Mouse (Mus musculus): ENCODE measurements around the gene Elavl2. TPM values are rescaled to one million over a fixed set of nuclear protein-coding genes. Genes with fewer than 3 reads are reported as not detected.

Gene Elavl2
- polyA plus RNA-seq (2016; fragmentation: Nextera tagmentation; extraction: Ambion mirVana), result 16.9 and 22.3 TPM in 2 replicates

DNA sequence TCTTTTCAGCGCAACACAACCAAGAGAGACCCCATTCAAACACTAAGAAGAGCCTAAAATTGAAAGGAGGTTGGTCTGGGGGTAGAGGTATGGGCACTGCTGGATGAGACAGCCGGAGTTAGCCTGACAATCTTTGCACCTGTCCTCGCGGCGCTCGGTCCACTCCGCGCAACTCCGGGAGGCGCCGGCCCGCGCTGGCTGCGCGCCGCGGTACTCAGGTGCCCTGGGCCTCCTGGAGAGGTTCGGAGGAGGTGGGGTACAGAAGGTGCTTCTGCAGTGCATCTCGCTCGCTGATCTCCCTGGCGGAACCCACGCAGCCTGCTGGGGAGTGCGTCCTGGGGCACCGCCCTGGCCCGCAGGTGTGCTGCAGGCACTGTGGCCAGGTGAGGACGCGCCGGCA, at the start of gene Elavl2:
Elavl2 (minus strand) TSS at position 363 of the 400 bp plus-strand sequence.
- Histone ChIP-seq H3K36me3 (replicated peaks) (no peaks in the 10 kb centered on the region), H3K4me3 (peak within 1 kb of the TSS; percentile 56), H3K27ac (replicated peaks) (no peak within 1 kb of the TSS), H3K4me1 (peaks cover 12% of the 10 kb centered on the region), H3K27me3 (replicated peaks; ENCODE audit: low read depth, poor library complexity, severe bottlenecking) (peaks cover 44% of the 10 kb centered on the region), H3K9me3 (no peaks in the 10 kb centered on the region)
- peak; percentile 19 for DNase-seq (ENCODE audit: low spot score)
- WGBS, result 1% methylated on average over 28 of the region's 28 CpGs

DNA sequence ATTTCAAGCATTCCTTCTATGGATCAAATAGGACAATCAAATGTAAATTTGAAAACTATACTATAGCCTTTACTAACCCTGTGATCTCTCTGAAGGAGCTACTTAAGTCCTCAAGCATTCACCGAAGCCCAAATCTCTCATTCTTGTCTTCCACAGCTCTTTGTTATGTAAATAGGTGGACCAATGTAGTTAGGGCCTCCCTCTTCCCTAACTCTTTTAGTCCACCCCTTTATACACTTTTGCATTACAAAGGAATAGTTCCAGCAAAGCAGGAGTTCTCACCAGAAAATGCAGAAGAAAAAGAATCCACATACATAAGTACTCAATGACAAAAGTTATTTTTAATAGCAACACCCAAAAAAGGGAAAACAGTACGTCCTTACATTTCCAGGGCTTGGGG, 47.3 kb upstream of the Elavl2 start:
- 40% methylated on average over 2 of the region's 2 CpGs for WGBS
- DNase-seq (ENCODE audit: low spot score), result no peak
- Histone ChIP-seq H3K27ac (replicated peaks) (no peak overlapping the region), H3K36me3 (replicated peaks) (no peaks in the 10 kb centered on the region), H3K4me1 (no peaks in the 10 kb centered on the region), H3K27me3 (replicated peaks; ENCODE audit: low read depth, poor library complexity, severe bottlenecking) (no peaks in the 10 kb centered on the region), H3K9me3 (no peaks in the 10 kb centered on the region), H3K4me3 (no peak overlapping the region)

DNA sequence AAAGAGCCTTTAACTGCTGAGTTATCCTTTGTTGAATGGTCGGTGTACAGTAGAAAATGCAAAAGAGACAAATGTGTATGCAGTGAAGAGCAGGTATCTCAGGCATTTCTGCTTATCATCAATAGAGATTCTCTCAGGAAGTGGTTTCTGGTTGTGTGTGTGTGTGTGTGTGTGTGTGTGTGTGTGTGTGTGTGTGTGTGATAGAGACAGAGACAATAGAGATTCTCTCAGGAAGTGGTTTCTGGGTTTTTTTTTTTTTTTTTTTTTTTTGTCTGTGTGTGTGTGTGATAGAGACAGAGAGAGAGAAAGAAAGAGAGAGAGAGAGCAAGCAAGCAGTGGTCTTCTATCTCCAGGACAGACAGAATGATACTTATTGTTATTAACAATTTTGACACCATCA, 15.0 kb upstream of the Elavl2 start:
- H3K4me3 ChIP-seq, result no peak overlapping the region
- DNase-seq (ENCODE audit: low spot score), result no peak
- WGBS, result 78% methylated on average over 1 of the region's 1 CpGs
- no peaks in the 10 kb centered on the region for H3K4me1 ChIP-seq
- no peak overlapping the region for H3K27ac ChIP-seq (replicated peaks)
- no peaks in the 10 kb centered on the region for H3K9me3 ChIP-seq
- no peaks in the 10 kb centered on the region for H3K27me3 ChIP-seq (replicated peaks; ENCODE audit: low read depth, poor library complexity, severe bottlenecking)
- H3K36me3 ChIP-seq (replicated peaks), result no peaks in the 10 kb centered on the region

DNA sequence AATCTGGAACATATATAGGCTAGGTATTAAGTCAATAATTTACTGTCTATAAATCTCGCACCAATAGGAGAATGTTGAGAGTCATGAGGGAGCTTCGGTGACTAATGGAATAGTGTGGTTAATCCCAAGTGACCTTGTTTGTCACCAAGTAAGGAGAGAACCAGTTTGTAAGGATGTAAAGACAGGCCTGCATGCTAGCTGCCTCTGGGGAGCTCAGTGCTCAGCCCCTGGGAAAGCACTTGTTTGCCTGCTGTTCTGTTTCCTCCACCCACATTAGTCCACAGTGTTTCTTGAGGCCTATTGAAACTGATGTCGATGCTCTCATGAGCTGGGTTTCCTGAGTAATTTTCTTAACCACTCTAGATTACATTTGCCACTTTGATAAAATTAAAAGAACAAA, 4.5 kb upstream of the Elavl2 start:
- H3K4me1 ChIP-seq, result peaks cover 4% of the 10 kb centered on the region
- peaks cover 24% of the 10 kb centered on the region for H3K27me3 ChIP-seq (replicated peaks; ENCODE audit: low read depth, poor library complexity, severe bottlenecking)
- H3K4me3 ChIP-seq, result no peak overlapping the region
- H3K27ac ChIP-seq (replicated peaks), result no peak overlapping the region
- no peaks in the 10 kb centered on the region for H3K9me3 ChIP-seq
- no peaks in the 10 kb centered on the region for H3K36me3 ChIP-seq (replicated peaks)
- no peak for DNase-seq (ENCODE audit: low spot score)
- WGBS, result 81% methylated on average over 3 of the region's 3 CpGs

DNA sequence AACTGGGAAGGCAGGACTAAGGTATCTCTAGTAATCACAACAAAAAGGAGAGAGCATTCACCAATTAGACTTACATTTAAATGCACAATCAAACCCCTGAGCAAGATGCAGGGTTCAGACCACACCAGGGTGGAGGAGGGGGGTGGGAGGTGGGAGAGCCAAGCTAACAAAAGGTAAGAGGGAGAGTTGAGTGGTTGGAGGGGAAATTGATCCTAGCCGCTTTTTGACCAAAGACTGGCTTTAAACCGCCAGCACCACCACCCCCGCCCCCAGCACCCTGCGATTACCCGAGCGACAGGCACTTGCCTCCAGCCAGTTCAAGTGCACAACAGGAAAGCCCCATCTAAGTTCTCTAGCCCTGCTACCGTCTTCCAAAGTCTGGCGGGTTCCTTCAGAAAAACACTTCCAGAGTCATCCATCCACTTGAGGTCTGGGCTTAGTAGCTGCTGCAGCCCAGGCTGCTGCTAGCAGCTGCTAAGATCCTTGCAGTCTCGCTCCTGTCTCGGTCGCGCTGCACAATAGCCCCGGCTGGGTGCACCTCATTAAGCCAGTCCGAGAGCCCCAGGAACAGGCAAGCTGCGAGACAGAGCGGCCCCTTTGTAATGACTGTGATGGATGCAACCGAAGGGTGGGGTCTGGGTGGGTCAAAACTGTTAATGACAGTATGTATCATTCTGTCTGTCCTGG, 932 bp downstream of the Elavl2 start:
- DNase-seq (ENCODE audit: low spot score), result peak; percentile 65
- Histone ChIP-seq H3K4me1 (peaks cover 12% of the 10 kb centered on the region), H3K27ac (replicated peaks) (no peak overlapping the region), H3K4me3 (peak overlapping the region; percentile 56), H3K27me3 (replicated peaks; ENCODE audit: low read depth, poor library complexity, severe bottlenecking) (peaks cover 44% of the 10 kb centered on the region), H3K36me3 (replicated peaks) (no peaks in the 10 kb centered on the region), H3K9me3 (no peaks in the 10 kb centered on the region)
- WGBS, result under 1% methylated on average over 17 of the region's 17 CpGs

DNA sequence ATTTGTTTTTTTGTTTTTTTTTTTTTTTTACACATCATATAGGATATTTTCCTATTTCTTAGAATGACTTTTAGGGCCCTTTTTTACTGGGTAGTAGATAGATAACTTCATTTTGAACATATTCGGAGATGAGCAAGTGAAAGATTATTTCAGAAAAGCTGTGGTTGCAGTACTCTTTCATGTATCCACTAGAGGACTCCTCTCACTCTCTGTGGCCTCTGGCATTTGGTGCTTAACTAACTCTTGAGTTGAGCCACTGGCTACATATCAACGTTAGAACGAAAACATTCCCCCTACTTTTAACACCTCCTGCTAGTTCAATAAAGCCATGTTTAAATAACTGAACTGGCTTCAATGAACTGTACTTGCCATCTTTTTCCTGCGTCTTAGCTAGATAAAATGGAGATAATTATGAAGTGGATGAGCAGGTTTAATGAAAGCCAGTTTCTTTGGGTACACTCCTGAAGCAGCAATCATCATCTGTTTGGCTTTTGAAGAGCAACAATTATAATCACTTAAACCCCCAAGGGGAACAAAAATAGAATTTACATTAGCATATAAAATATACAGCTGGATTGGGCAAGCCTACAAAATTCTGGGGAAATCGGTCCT, 8.5 kb downstream of the Elavl2 start:
- Histone ChIP-seq H3K4me1 (no peaks in the 10 kb centered on the region), H3K4me3 (no peak overlapping the region), H3K27me3 (replicated peaks; ENCODE audit: low read depth, poor library complexity, severe bottlenecking) (no peaks in the 10 kb centered on the region), H3K9me3 (no peaks in the 10 kb centered on the region), H3K36me3 (replicated peaks) (no peaks in the 10 kb centered on the region), H3K27ac (replicated peaks) (no peak overlapping the region)
- WGBS, result 74% methylated on average over 5 of the region's 5 CpGs
- no peak for DNase-seq (ENCODE audit: low spot score)

DNA sequence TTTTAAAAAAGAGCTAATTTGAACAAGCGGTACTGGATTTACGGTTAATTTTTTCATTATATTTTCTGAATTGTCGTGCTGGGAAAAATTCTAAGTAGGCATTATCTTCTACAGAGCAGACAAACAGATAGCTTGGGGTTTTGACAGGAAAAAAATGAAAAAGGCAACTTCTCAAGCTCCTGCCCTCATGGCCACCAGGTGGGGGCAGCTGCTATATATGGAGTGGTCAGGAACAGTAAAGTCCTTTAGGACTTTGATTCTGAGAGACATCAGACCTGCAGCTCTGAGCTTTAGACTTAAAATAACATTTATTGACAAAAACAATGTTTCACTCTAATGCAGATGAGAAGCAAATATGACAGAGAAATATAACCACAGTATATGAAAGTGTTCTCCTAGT, 12.9 kb downstream of the Elavl2 start:
- 91% methylated on average over 3 of the region's 3 CpGs for WGBS
- no peak for DNase-seq (ENCODE audit: low spot score)
- H3K36me3 ChIP-seq (replicated peaks), result no peaks in the 10 kb centered on the region
- no peak overlapping the region for H3K27ac ChIP-seq (replicated peaks)
- H3K4me3 ChIP-seq, result no peak overlapping the region
- no peaks in the 10 kb centered on the region for H3K9me3 ChIP-seq
- H3K27me3 ChIP-seq (replicated peaks; ENCODE audit: low read depth, poor library complexity, severe bottlenecking), result no peaks in the 10 kb centered on the region
- H3K4me1 ChIP-seq, result no peaks in the 10 kb centered on the region

DNA sequence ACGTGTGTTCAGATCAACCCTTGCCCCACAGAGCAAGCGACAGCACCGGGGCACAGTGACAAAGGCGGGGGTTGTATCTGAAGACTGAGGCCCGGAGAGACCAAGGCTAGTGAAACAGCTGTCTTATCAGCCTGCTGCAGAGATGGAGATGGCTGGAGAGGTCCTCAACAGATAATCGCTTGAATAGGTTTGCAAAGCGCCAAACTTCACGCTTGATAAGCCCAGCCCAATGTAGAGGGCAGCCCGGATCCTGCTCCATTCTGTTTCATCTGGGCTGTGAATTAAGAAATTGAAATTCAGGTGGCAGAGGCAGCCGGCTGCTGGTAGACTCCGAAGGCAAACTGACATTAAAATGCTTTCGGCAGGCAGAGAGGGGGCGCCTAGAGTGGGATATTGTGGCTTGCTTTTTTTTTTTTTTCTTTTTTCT, 19.4 kb downstream of the Elavl2 start:
- H3K4me1 ChIP-seq, result peaks cover 22% of the 10 kb centered on the region
- H3K9me3 ChIP-seq, result no peaks in the 10 kb centered on the region
- H3K27me3 ChIP-seq (replicated peaks; ENCODE audit: low read depth, poor library complexity, severe bottlenecking), result peaks cover 36% of the 10 kb centered on the region
- 2% methylated on average over 13 of the region's 13 CpGs for WGBS
- H3K36me3 ChIP-seq (replicated peaks), result no peaks in the 10 kb centered on the region
- DNase-seq (ENCODE audit: low spot score), result no peak
- H3K4me3 ChIP-seq, result peak overlapping the region; percentile 43
- no peak overlapping the region for H3K27ac ChIP-seq (replicated peaks)

DNA sequence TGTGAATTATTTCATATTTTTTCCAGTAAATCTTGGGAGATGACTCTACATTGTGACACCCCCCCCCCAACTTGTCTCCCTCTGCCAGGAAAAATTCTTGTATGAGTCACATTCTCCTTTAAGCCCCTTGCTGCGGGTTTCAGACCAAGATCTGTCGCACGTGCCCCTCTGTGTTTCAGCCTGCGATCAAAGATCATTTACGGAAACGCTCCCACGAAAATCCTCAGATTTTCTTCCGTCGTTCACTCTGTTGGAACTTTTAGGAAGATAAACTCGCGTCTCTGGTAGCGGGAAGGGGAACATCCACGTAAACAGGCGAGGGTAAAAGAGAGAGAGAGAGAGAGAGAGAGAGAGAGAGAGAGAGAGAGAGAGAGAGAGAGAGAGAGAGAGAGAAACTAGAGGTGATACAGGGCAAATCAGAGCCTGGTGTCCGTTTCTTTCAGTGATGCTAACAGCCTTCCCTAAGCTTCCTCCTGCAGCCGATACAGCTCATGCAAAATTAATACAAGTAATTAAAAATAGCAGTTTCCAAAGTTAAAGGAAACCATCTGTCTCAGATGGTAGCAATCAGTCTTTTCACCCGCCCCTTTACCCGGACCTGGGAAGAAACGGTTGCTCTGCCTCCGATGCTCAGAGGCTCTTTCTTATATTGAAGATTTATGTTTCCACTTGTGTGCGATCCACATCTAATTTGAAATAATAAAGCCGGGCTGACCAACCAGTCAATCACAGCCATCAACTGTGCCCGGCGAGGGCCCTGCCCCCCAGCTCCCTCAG, 20.1 kb downstream of the Elavl2 start:
- Histone ChIP-seq H3K27ac (replicated peaks) (no peak overlapping the region), H3K9me3 (no peaks in the 10 kb centered on the region), H3K36me3 (replicated peaks) (no peaks in the 10 kb centered on the region), H3K4me1 (peaks cover 22% of the 10 kb centered on the region), H3K4me3 (peak overlapping the region; percentile 43), H3K27me3 (replicated peaks; ENCODE audit: low read depth, poor library complexity, severe bottlenecking) (peaks cover 36% of the 10 kb centered on the region)
- DNase-seq (ENCODE audit: low spot score), result no peak
- whole genome bisulfite sequencing, result 2% methylated on average over 24 of the region's 24 CpGs

DNA sequence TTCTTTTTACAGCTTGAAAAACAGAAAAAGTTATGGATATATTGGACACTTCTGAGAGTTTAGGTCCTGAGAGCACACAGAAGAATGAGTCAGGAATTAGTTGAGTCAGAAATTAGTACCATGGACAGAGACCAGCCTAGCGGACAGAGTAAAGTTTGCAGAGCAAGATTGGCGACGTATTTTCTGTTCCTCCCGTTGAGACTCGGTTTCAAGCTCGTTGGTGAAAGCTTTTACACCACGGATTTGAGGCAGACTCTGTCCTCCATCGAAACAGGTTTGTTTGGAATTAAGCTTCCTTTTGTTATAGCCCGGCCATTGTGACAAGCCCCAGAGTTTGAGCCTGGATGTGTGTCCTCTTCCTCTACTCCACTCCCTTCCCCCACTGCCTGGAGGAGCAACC, 21.0 kb downstream of the Elavl2 start:
- Histone ChIP-seq H3K27me3 (replicated peaks; ENCODE audit: low read depth, poor library complexity, severe bottlenecking) (peaks cover 45% of the 10 kb centered on the region), H3K36me3 (replicated peaks) (no peaks in the 10 kb centered on the region), H3K9me3 (no peaks in the 10 kb centered on the region), H3K4me3 (peak overlapping the region; percentile 29; the same call in 1 of the 2 replicates), H3K4me1 (peaks cover 32% of the 10 kb centered on the region), H3K27ac (replicated peaks) (no peak overlapping the region)
- under 1% methylated on average over 9 of the region's 9 CpGs for WGBS
- DNase-seq (ENCODE audit: low spot score), result peak; percentile 58

DNA sequence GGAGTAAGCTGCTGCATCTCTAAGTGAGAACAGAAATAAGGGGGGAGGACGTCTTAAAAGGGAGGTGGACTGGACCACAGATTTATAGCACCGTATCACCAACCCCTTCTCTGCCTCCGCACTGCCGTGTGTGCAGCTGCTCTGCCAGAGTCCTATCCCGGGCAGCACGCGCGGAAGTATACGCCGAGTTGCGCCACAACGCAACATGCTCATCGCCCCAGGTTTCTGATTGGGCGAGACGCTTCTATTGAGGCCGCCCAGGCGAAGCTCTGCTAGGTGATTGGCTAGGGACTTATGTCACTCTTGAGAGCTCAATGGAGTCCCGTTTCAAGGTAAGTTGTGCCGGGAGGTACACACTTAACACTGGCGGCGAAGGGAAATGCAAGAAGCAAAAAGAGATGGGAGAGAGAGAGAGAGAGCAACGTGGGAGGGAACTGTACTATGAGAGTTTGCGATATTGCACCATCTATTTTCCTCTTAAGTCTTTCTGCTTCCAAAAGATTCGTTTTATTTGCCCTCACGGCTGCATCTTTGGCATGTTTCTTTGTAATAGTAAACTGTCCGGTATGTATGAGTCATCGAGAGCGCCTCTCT, 24.2 kb downstream of the Elavl2 start:
- peak overlapping the region; percentile 58 for H3K4me3 ChIP-seq
- peaks cover 48% of the 10 kb centered on the region for H3K4me1 ChIP-seq
- no peaks in the 10 kb centered on the region for H3K36me3 ChIP-seq (replicated peaks)
- no peaks in the 10 kb centered on the region for H3K9me3 ChIP-seq
- H3K27ac ChIP-seq (replicated peaks), result peak overlapping the region; percentile 79
- under 1% methylated on average over 28 of the region's 28 CpGs for WGBS
- DNase-seq (ENCODE audit: low spot score), result peak; percentile 97
- H3K27me3 ChIP-seq (replicated peaks; ENCODE audit: low read depth, poor library complexity, severe bottlenecking), result peaks cover 67% of the 10 kb centered on the region

DNA sequence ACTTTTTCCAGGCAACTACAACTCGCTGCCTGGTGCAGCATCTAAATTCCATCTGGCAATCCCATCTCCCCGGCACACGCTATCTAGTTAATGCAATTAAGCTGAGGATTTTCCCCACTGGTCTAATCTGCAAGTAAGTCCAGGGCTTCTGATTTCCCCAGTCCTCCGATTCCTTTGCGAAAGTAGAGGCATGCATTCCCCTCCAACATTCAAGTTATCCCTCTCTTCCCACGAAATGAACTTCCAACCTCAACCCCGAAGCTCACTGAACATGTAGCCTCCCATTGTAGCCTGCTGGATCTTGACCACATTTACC, 25.3 kb downstream of the Elavl2 start:
- peaks cover 44% of the 10 kb centered on the region for H3K4me1 ChIP-seq
- DNase-seq (ENCODE audit: low spot score), result peak; percentile 43
- H3K9me3 ChIP-seq, result no peaks in the 10 kb centered on the region
- H3K27ac ChIP-seq (replicated peaks), result peak overlapping the region; percentile 79
- WGBS, result under 1% methylated on average over 7 of the region's 7 CpGs
- no peaks in the 10 kb centered on the region for H3K36me3 ChIP-seq (replicated peaks)
- H3K4me3 ChIP-seq, result peak overlapping the region; percentile 58
- H3K27me3 ChIP-seq (replicated peaks; ENCODE audit: low read depth, poor library complexity, severe bottlenecking), result peaks cover 67% of the 10 kb centered on the region
